Mouse (Mus musculus): Measurements from ENCODE around the gene Med12l. TPM values are rescaled to one million over a fixed set of nuclear protein-coding genes. Genes with fewer than 3 reads are reported as not detected.
"Not testable (repeated sequence)": the region's sequence is repeated elsewhere in the genome, so short reads cannot be mapped to it uniquely, and the experiment has no call there.

The Med12l gene
- polyA plus RNA-seq, 1 experiment from 2014 or later: 3.9 TPM

GRCm38 (mm10) chr3:59133189-59133588 lies 127.6 kb downstream of the Med12l start:
- ATAC-seq (ENCODE audit: low FRiP score): no peak
- 94% methylated on average over 5 of the region's 5 CpGs for WGBS

GRCm38 (mm10) chr3:59135911-59136653 lies 130.5 kb downstream of the Med12l start:
- H3K27ac ChIP-seq: peak overlapping the region; percentile 52
- ATAC-seq (ENCODE audit: low FRiP score): no peak
- H3K9ac ChIP-seq: no peak overlapping the region
- no peaks in the 10 kb centered on the region for H3K27me3 ChIP-seq
- no peak overlapping the region for H3K4me3 ChIP-seq
- H3K9me3 ChIP-seq: no peaks in the 10 kb centered on the region
- WGBS: 80% methylated on average over 5 of the region's 5 CpGs
- H3K36me3 ChIP-seq: no peaks in the 10 kb centered on the region
- no peak overlapping the region for H3K4me2 ChIP-seq
- no peaks in the 10 kb centered on the region for H3K4me1 ChIP-seq (replicated peaks)

More at GRCm38 (mm10) chr3:59133189-59133588, 127.6 kb downstream of the Med12l start:
- no peak overlapping the region for H3K4me3 ChIP-seq
- no peaks in the 10 kb centered on the region for H3K9me3 ChIP-seq
- no peaks in the 10 kb centered on the region for H3K4me1 ChIP-seq (replicated peaks)
- no peaks in the 10 kb centered on the region for H3K36me3 ChIP-seq
- no peak overlapping the region for H3K27ac ChIP-seq
- no peak overlapping the region for H3K4me2 ChIP-seq
- H3K27me3 ChIP-seq: no peaks in the 10 kb centered on the region
- no peak overlapping the region for H3K9ac ChIP-seq

GRCm38 (mm10) chr3:59138946-59139468 lies 133.4 kb downstream of the Med12l start:
- ATAC-seq (ENCODE audit: low FRiP score): no peak
- Histone ChIP-seq H3K4me1 (replicated peaks) (no peaks in the 10 kb centered on the region), H3K27ac (no peak overlapping the region), H3K36me3 (no peaks in the 10 kb centered on the region), H3K4me3 (no peak overlapping the region), H3K9ac (no peak overlapping the region), H3K27me3 (no peaks in the 10 kb centered on the region), H3K4me2 (no peak overlapping the region), H3K9me3 (no peaks in the 10 kb centered on the region)
- WGBS: 63% methylated on average over 12 of the region's 12 CpGs

- H3K27ac ChIP-seq: no peak overlapping the region
- ATAC-seq (ENCODE audit: low FRiP score): no peak
- no peaks in the 10 kb centered on the region for H3K4me1 ChIP-seq (replicated peaks)
- no peaks in the 10 kb centered on the region for H3K27me3 ChIP-seq
- H3K4me3 ChIP-seq: no peak overlapping the region
- H3K36me3 ChIP-seq: no peaks in the 10 kb centered on the region
- H3K9ac ChIP-seq: no peak overlapping the region
- H3K9me3 ChIP-seq: no peaks in the 10 kb centered on the region
- H3K4me2 ChIP-seq: no peak overlapping the region
These were observed 134.0 kb downstream of the Med12l start for GRCm38 (mm10) chr3:59139651-59140051.

GRCm38 (mm10) chr3:59140115-59140514 lies 134.5 kb downstream of the Med12l start:
- Histone ChIP-seq H3K4me2 (no peak overlapping the region), H3K9ac (no peak overlapping the region), H3K36me3 (no peaks in the 10 kb centered on the region), H3K9me3 (no peaks in the 10 kb centered on the region), H3K4me3 (no peak overlapping the region), H3K27me3 (no peaks in the 10 kb centered on the region), H3K27ac (no peak overlapping the region), H3K4me1 (replicated peaks) (no peaks in the 10 kb centered on the region)
- whole genome bisulfite sequencing: 81% methylated on average over 2 of the region's 2 CpGs
- ATAC-seq (ENCODE audit: low FRiP score): no peak

- not testable (repeated sequence) for H3K27me3 ChIP-seq; H3K4me1 ChIP-seq (replicated peaks); H3K9ac ChIP-seq; H3K9me3 ChIP-seq; H3K4me3 ChIP-seq; H3K27ac ChIP-seq; H3K4me2 ChIP-seq; H3K36me3 ChIP-seq; ATAC-seq (ENCODE audit: low FRiP score)
- 93% methylated on average over 4 of the region's 4 CpGs for WGBS
These were observed 135.3 kb downstream of the Med12l start for GRCm38 (mm10) chr3:59140941-59141340.

GRCm38 (mm10) chr3:59141507-59142305 lies 136.1 kb downstream of the Med12l start:
- Histone ChIP-seq H3K9me3 (no peaks in the 10 kb centered on the region), H3K9ac (no peak overlapping the region), H3K36me3 (no peaks in the 10 kb centered on the region), H3K4me2 (no peak overlapping the region), H3K4me1 (replicated peaks) (no peaks in the 10 kb centered on the region), H3K27me3 (no peaks in the 10 kb centered on the region), H3K27ac (no peak overlapping the region), H3K4me3 (no peak overlapping the region)
- WGBS: 82% methylated on average over 8 of the region's 8 CpGs
- ATAC-seq (ENCODE audit: low FRiP score): no peak

- H3K4me2 ChIP-seq: no peak overlapping the region
- H3K9me3 ChIP-seq: no peaks in the 10 kb centered on the region
- no peaks in the 10 kb centered on the region for H3K4me1 ChIP-seq (replicated peaks)
- no peak overlapping the region for H3K27ac ChIP-seq
- no peak for ATAC-seq (ENCODE audit: low FRiP score)
- H3K9ac ChIP-seq: no peak overlapping the region
- H3K27me3 ChIP-seq: no peaks in the 10 kb centered on the region
- H3K4me3 ChIP-seq: no peak overlapping the region
- no peaks in the 10 kb centered on the region for H3K36me3 ChIP-seq
- WGBS: 76% methylated on average over 5 of the region's 5 CpGs
These were observed 139.6 kb downstream of the Med12l start for GRCm38 (mm10) chr3:59145194-59145593.

GRCm38 (mm10) chr3:59149646-59150045 lies 144.0 kb downstream of the Med12l start:
- Histone ChIP-seq H3K4me3 (no peak overlapping the region), H3K27ac (no peak overlapping the region), H3K9me3 (no peaks in the 10 kb centered on the region), H3K36me3 (no peaks in the 10 kb centered on the region), H3K4me2 (no peak overlapping the region), H3K27me3 (no peaks in the 10 kb centered on the region), H3K9ac (no peak overlapping the region), H3K4me1 (replicated peaks) (no peaks in the 10 kb centered on the region)
- ATAC-seq (ENCODE audit: low FRiP score): no peak

GRCm38 (mm10) chr3:59150624-59151023 lies 145.0 kb downstream of the Med12l start:
- ATAC-seq (ENCODE audit: low FRiP score): no peak
- Histone ChIP-seq H3K27me3 (no peaks in the 10 kb centered on the region), H3K4me1 (replicated peaks) (no peaks in the 10 kb centered on the region), H3K36me3 (no peaks in the 10 kb centered on the region), H3K9me3 (no peaks in the 10 kb centered on the region), H3K4me3 (no peak overlapping the region), H3K27ac (no peak overlapping the region), H3K9ac (no peak overlapping the region), H3K4me2 (no peak overlapping the region)
- WGBS: 97% methylated on average over 2 of the region's 2 CpGs

- WGBS: 80% methylated on average over 5 of the region's 5 CpGs
- H3K9me3 ChIP-seq: no peaks in the 10 kb centered on the region
- no peak for ATAC-seq (ENCODE audit: low FRiP score)
- no peak within 1 kb of the TSS for H3K4me2 ChIP-seq
- H3K4me3 ChIP-seq: no peak within 1 kb of the TSS
- H3K27me3 ChIP-seq: no peaks in the 10 kb centered on the region
- no peaks in the 10 kb centered on the region for H3K36me3 ChIP-seq
- no peak within 1 kb of the TSS for H3K27ac ChIP-seq
- H3K9ac ChIP-seq: no peak within 1 kb of the TSS
- no peaks in the 10 kb centered on the region for H3K4me1 ChIP-seq (replicated peaks)
These were observed 147.8 kb downstream of the Med12l start, which contains the start of gene P2ry14 for GRCm38 (mm10) chr3:59153424-59153823. Gene P2ry14 (minus strand): TSS chr3:59153618.

DNA sequence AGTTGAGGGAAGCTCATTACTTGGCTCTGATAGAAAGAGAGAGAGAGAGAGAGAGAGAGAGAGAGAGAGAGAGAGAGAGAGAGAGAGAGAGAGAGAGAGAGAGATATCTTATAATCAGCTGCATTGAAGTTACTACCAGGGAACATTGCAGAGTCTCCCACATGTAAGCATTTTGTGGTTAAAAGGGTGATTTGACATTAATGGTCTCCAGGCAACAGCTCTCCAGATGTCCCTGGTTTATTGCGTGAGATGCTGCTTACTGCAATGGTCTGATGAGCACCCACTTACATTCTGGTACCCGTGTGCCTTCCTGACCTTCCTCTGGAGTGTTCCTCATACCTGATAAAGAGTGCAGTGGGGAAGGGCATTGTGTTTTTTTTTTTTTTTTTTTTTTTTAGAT lies 149.3 kb downstream of the Med12l start:
- Histone ChIP-seq H3K36me3 (no peaks in the 10 kb centered on the region), H3K9me3 (no peaks in the 10 kb centered on the region), H3K9ac (no peak overlapping the region), H3K27ac (no peak overlapping the region), H3K27me3 (no peaks in the 10 kb centered on the region), H3K4me1 (replicated peaks) (no peaks in the 10 kb centered on the region), H3K4me2 (no peak overlapping the region), H3K4me3 (no peak overlapping the region)
- WGBS: 84% methylated on average over 2 of the region's 2 CpGs
- no peak for ATAC-seq (ENCODE audit: low FRiP score)
